Mouse (Mus musculus): ENCODE data around the gene Mrpl43.
"Not testable (repeated sequence)": the region's sequence is repeated elsewhere in the genome, so short reads cannot be mapped to it uniquely, and the experiment has no call there.

Gene Mrpl43

GRCm38 (mm10) chr19:45005957-45006712 is at the start of gene Mrpl43:
Gene Mrpl43 (minus strand): TSS chr19:45006442.
- peak; percentile 90 for ATAC-seq (ENCODE audit: low TSS enrichment)

- peak; percentile 33 for ATAC-seq (ENCODE audit: low TSS enrichment)
These were observed 48.8 kb upstream of the Mrpl43 start for GRCm38 (mm10) chr19:45054892-45055690.

GRCm38 (mm10) chr19:45053451-45053850 is 47.2 kb upstream of the Mrpl43 start:
- ATAC-seq (ENCODE audit: low TSS enrichment) = no peak

- no peak for ATAC-seq (ENCODE audit: low TSS enrichment)
These were observed 43.3 kb upstream of the Mrpl43 start for GRCm38 (mm10) chr19:45049523-45049922.

GRCm38 (mm10) chr19:45048644-45049365 is 42.6 kb upstream of the Mrpl43 start:
- no peak for ATAC-seq (ENCODE audit: low TSS enrichment)

GRCm38 (mm10) chr19:45047935-45048643 is 41.8 kb upstream of the Mrpl43 start:
- ATAC-seq (ENCODE audit: low TSS enrichment) = peak; percentile 56

- peak; percentile 75 for ATAC-seq (ENCODE audit: low TSS enrichment)
These were observed 41.2 kb upstream of the Mrpl43 start, which contains the start of gene Sfxn3 for GRCm38 (mm10) chr19:45047417-45047934. Gene Sfxn3 (plus strand): TSS chr19:45047503.

- peak; percentile 17 for ATAC-seq (ENCODE audit: low TSS enrichment)
These were observed 40.5 kb upstream of the Mrpl43 start for GRCm38 (mm10) chr19:45046523-45047321.

- no peak for ATAC-seq (ENCODE audit: low TSS enrichment)
These were observed 39.4 kb upstream of the Mrpl43 start, which contains the start of gene Pdzd7 for GRCm38 (mm10) chr19:45045651-45046050. Gene Pdzd7 (minus strand): TSS chr19:45045717.

- no peak for ATAC-seq (ENCODE audit: low TSS enrichment)
These were observed 39.0 kb upstream of the Mrpl43 start for GRCm38 (mm10) chr19:45045236-45045635.

GRCm38 (mm10) chr19:45044389-45044927 is 38.2 kb upstream of the Mrpl43 start:
- ATAC-seq (ENCODE audit: low TSS enrichment) = no peak

GRCm38 (mm10) chr19:45040214-45040613 is 34.0 kb upstream of the Mrpl43 start:
- ATAC-seq (ENCODE audit: low TSS enrichment) = no peak

- not testable (repeated sequence) for ATAC-seq (ENCODE audit: low TSS enrichment)
These were observed 32.0 kb upstream of the Mrpl43 start for GRCm38 (mm10) chr19:45038198-45038597.

- ATAC-seq (ENCODE audit: low TSS enrichment) = no peak
These were observed 30.6 kb upstream of the Mrpl43 start for GRCm38 (mm10) chr19:45036867-45037266.

GRCm38 (mm10) chr19:45032570-45033332 is 26.5 kb upstream of the Mrpl43 start:
- no peak for ATAC-seq (ENCODE audit: low TSS enrichment)

GRCm38 (mm10) chr19:45031780-45032179 is 25.5 kb upstream of the Mrpl43 start:
- ATAC-seq (ENCODE audit: low TSS enrichment) = peak; percentile 60

- ATAC-seq (ENCODE audit: low TSS enrichment) = peak; percentile 40
These were observed 24.8 kb upstream of the Mrpl43 start for GRCm38 (mm10) chr19:45030746-45031693.

- no peak for ATAC-seq (ENCODE audit: low TSS enrichment)
These were observed 23.9 kb upstream of the Mrpl43 start for GRCm38 (mm10) chr19:45030111-45030510.
